Mouse (Mus musculus) cortical plate, adult 2 months (tissue): Measurements from ENCODE around the gene Ifna6.
"Not testable (repeated sequence)": the region's sequence is repeated elsewhere in the genome, so short reads cannot be mapped to it uniquely, and the experiment has no call there.

Experiments
- CTCF ChIP-seq: fragments of 200-500 bp; IDR thresholded peaks from 2 replicates; pipeline ENCODE4 v1.5.1; 2011; ENCODE audit warnings: mild to moderate bottlenecking, control low read depth, low read length; ENCODE audit not compliant: insufficient read depth; ENCODE audit errors: extremely low read depth
- POLR2A ChIP-seq: fragments of 200-500 bp; IDR thresholded peaks from 2 replicates; pipeline ENCODE4 v1.6.1; 2011; ENCODE audit warnings: mild to moderate bottlenecking, low read length, control low read depth; ENCODE audit not compliant: insufficient read depth; ENCODE audit errors: extremely low read depth

GRCm38 (mm10) chr4:88780320-88780719 lies 46.9 kb upstream of the Ifna6 start:
- not testable (repeated sequence) for TF ChIP-seq CTCF, POLR2A
